Mouse (Mus musculus): ENCODE measurements around the gene Slc6a19.
"Not testable (repeated sequence)": the region's sequence is repeated elsewhere in the genome, so short reads cannot be mapped to it uniquely, and the experiment has no call there.

The Slc6a19 gene

GRCm38 (mm10) chr13:73712228-73712627, 7.6 kb upstream of the Slc6a19 start:
- no peak for DNase-seq (ENCODE audit: low spot score)

GRCm38 (mm10) chr13:73711803-73712202, 7.1 kb upstream of the Slc6a19 start:
- no peak for DNase-seq (ENCODE audit: low spot score)

GRCm38 (mm10) chr13:73711221-73711620, 6.6 kb upstream of the Slc6a19 start:
- DNase-seq (ENCODE audit: low spot score): no peak

- no peak for DNase-seq (ENCODE audit: low spot score)
These were observed 4.8 kb upstream of the Slc6a19 start for GRCm38 (mm10) chr13:73709491-73709890.

GRCm38 (mm10) chr13:73703486-73703885, 1.2 kb downstream of the Slc6a19 start:
- DNase-seq (ENCODE audit: low spot score): not testable (repeated sequence)

GRCm38 (mm10) chr13:73702776-73703175, 1.9 kb downstream of the Slc6a19 start:
- no peak for DNase-seq (ENCODE audit: low spot score)

- DNase-seq (ENCODE audit: low spot score): no peak
These were observed 3.3 kb downstream of the Slc6a19 start for GRCm38 (mm10) chr13:73701161-73701883.

GRCm38 (mm10) chr13:73700554-73700953, 4.1 kb downstream of the Slc6a19 start:
- no peak for DNase-seq (ENCODE audit: low spot score)

- no peak for DNase-seq (ENCODE audit: low spot score)
These were observed 5.0 kb downstream of the Slc6a19 start for GRCm38 (mm10) chr13:73699714-73700113.

GRCm38 (mm10) chr13:73696529-73696928, 8.1 kb downstream of the Slc6a19 start:
- DNase-seq (ENCODE audit: low spot score): no peak

- DNase-seq (ENCODE audit: low spot score): no peak
These were observed 9.7 kb downstream of the Slc6a19 start for GRCm38 (mm10) chr13:73694972-73695371.

- DNase-seq (ENCODE audit: low spot score): no peak
These were observed 11.3 kb downstream of the Slc6a19 start for GRCm38 (mm10) chr13:73693333-73693732.

GRCm38 (mm10) chr13:73692249-73692868, 12.3 kb downstream of the Slc6a19 start:
- peak; percentile 51 for DNase-seq (ENCODE audit: low spot score)

- no peak for DNase-seq (ENCODE audit: low spot score)
These were observed 15.7 kb downstream of the Slc6a19 start for GRCm38 (mm10) chr13:73688934-73689333.

- DNase-seq (ENCODE audit: low spot score): no peak
These were observed 17.1 kb downstream of the Slc6a19 start for GRCm38 (mm10) chr13:73687601-73688000.

GRCm38 (mm10) chr13:73685502-73685901, 19.2 kb downstream of the Slc6a19 start:
- DNase-seq (ENCODE audit: low spot score): no peak

GRCm38 (mm10) chr13:73684412-73684811, 20.3 kb downstream of the Slc6a19 start:
- DNase-seq (ENCODE audit: low spot score): no peak

- no peak for DNase-seq (ENCODE audit: low spot score)
These were observed 21.0 kb downstream of the Slc6a19 start for GRCm38 (mm10) chr13:73683682-73684081.

GRCm38 (mm10) chr13:73682226-73682625, 22.4 kb downstream of the Slc6a19 start:
- DNase-seq (ENCODE audit: low spot score): no peak

- no peak for DNase-seq (ENCODE audit: low spot score)
These were observed 24.3 kb downstream of the Slc6a19 start for GRCm38 (mm10) chr13:73680394-73680793.

- DNase-seq (ENCODE audit: low spot score): no peak
These were observed 25.4 kb downstream of the Slc6a19 start for GRCm38 (mm10) chr13:73679311-73679710.

- no peak for DNase-seq (ENCODE audit: low spot score)
These were observed 26.8 kb downstream of the Slc6a19 start, which contains the start of gene Slc6a18 for GRCm38 (mm10) chr13:73677853-73678252. TSS of gene Slc6a18 (minus strand) at chr13:73678023.

- no peak for DNase-seq (ENCODE audit: low spot score)
These were observed 29.5 kb downstream of the Slc6a19 start for GRCm38 (mm10) chr13:73675161-73675560.
